Mouse (Mus musculus): ENCODE measurements around the gene Spice1.

Spice1 gene

GRCm38 (mm10) chr16:44375459-44375858 is 28.5 kb downstream of the Spice1 start:
- DNase-seq: no peak

GRCm38 (mm10) chr16:44380006-44380405 is 33.1 kb downstream of the Spice1 start:
- no peak for DNase-seq

- no peak for DNase-seq
Observed at GRCm38 (mm10) chr16:44381578-44381977, 34.7 kb downstream of the Spice1 start.

GRCm38 (mm10) chr16:44383549-44383948 is 36.6 kb downstream of the Spice1 start:
- no peak for DNase-seq

- no peak for DNase-seq
Observed at GRCm38 (mm10) chr16:44384251-44384650, 37.3 kb downstream of the Spice1 start.

DNA sequence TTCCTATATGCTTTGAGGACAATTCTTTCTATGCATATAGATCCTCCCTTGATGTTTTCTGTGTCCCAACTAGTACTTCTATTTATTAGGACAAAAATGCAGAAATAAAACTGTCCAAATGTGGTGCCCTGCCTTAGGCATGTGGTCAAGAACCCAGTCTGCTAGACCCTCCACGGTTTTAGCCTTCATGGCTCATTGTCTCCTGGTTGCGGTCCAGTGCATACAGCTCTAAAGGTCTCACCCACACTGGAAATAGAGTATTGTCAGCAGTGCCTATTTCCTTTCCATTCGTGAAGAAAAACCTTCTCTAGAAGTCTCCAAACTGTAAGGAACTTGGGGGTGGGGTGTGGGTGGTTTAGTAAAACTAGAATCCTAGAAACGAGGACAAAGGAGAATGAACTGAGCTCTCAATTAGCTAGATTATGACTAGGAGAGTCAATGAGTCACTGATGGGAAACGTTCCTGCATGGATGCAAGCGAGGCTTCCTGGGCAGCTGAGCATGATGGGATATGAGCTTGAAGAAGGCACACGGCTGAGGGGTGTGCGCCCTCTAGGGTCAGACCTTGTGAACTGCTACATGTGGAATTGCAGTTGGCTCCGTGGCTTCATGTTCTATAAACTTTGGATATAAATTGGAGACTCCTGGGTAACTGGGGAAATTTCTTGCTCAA is 45.1 kb downstream of the Spice1 start:
- peak in 1 of 2 experiments; percentile 9 for DNase-seq

DNA sequence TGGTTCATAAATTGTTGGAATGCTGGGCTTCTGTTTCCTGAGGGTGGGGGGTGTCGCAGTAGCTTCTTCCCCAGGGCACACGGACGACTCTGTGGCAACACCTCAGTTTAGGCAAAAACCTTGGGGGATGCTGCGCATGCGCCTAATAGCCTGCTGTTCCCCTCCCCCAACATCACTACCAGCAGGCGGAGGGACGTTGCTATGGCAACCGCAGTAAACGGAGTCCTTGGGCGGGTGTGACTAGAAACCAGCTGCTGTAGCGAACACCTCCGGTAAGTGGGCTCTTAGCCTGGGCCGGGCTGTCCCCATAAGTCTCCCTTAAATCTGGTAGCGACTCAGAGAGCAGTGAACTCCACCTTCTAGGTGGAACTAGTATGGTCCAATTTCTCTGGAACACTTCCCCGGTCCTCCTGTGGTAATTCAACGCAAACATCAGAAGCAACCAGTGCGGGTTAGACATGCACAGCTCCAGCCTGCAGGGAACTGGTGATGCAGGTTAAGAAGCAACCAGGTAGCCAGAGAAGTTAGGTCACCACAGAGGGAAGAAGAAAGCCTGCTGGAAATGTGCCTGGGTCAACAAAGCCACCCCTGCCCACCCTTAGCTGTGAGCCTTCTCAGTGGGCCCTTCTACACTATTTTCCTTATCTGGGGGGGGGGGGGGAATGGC is 47.8 kb downstream of the Spice1 start, which contains the start of gene Cfap44:
Gene Cfap44, plus strand, starts transcription at position 220 of the 667 bp plus-strand sequence.
- DNase-seq: peak in 1 of 2 experiments; percentile 3

GRCm38 (mm10) chr16:44404933-44405332 is 58.0 kb downstream of the Spice1 start:
- no peak for DNase-seq

GRCm38 (mm10) chr16:44407211-44407610 is 60.3 kb downstream of the Spice1 start:
- DNase-seq: no peak

DNA sequence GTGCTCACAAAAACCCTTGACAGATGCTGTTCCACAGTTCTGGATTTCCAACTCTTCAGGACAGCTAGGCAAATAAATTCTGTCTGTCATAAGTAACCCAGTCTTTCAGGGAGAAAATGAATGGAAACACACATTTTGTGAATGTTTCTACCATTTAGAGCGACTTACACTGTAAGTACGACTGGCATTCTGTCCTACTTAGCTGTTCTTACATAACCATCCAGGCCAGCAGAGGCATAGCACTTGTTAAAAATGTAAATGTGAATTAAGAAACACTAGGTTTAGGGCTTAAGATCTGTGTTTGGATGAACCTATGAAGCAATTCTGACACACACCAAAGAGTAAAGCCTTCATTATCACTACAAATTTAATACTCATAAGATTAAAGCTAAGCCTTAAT is 61.4 kb downstream of the Spice1 start:
- DNase-seq: no peak

- DNase-seq: no peak
Observed at GRCm38 (mm10) chr16:44410176-44410575, 63.3 kb downstream of the Spice1 start.

DNA sequence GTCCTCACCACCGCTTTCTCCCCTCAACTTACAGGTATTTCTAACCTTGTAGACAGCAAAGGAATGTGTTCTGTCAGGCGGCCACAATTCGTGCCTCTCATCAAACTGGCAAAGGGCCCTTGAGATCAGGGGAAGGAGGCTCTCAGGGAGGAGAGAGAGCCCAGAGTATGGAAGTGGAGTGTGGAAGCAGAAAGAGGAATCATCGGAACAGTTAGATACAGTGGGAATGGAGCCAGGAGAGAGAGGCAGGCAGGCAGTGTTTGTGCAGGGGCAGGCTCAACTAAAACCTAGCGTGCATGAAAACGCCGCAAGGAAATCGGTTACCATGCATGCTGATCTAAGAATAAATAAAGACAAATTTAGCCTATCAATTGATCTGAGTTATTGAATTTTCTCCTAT is 70.7 kb downstream of the Spice1 start:
- DNase-seq: no peak

- no peak for DNase-seq
Observed at GRCm38 (mm10) chr16:44421735-44422134, 74.8 kb downstream of the Spice1 start.

GRCm38 (mm10) chr16:44423499-44423898 is 76.6 kb downstream of the Spice1 start:
- DNase-seq: no peak

DNA sequence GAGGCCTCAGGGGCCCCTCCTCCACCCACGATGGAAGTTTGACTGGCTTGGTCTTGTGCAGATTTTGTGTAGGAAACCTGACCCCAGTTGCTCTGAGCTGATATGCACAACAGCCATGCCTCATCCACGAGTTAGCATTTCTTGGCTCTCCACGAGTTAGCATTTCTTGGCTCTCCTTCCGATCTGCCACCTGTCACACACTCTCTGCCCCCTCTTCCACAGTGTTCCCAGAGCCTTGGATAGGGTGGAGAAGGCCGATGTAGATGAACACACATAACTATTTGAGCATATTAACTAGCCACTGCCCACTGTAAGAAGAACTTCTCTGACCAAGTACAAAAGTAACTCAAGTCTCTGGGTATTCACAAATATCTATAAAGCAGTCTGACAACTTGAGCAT is 81.5 kb downstream of the Spice1 start:
- DNase-seq: no peak

- DNase-seq: no peak
Observed at GRCm38 (mm10) chr16:44430021-44430420, 83.1 kb downstream of the Spice1 start.

- no peak for DNase-seq
Observed at GRCm38 (mm10) chr16:44434931-44435330, 88.0 kb downstream of the Spice1 start.

GRCm38 (mm10) chr16:44435481-44435880 is 88.6 kb downstream of the Spice1 start:
- no peak for DNase-seq
